Mouse (Mus musculus) brain, embryonic 18.5 days (tissue): ENCODE data around the gene Ccnl2.

Source experiments
- DNase-seq: peaks from one replicate; pipeline ENCODE4 v3.0.0-alpha.2; 2012; ENCODE audit warnings: low read depth, low spot score

Gene Ccnl2

DNA sequence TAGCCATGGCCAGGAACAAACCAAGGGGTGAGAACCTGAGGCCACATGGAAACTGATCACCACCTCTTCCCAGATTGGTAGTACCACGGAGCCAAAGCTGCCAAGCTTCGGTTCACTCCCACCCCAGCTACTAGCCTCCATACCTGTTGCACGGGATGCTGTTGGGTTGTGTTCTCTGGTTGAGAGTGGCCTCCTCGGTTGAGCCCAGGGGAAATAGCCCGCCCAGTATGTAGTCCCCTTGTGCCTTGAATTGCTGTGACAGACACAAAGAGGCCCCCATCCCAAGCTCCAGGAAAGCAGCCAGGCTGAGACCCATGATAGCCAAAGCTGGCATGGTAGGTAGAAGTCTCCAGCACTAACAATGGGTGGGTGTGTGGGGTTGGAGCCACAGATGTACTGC is 50.7 kb downstream of the Ccnl2 start, which contains the start of gene Tas1r3:
Tas1r3 (minus strand) TSS at position 362 of the 400 bp plus-strand sequence.
- no peak for DNase-seq

DNA sequence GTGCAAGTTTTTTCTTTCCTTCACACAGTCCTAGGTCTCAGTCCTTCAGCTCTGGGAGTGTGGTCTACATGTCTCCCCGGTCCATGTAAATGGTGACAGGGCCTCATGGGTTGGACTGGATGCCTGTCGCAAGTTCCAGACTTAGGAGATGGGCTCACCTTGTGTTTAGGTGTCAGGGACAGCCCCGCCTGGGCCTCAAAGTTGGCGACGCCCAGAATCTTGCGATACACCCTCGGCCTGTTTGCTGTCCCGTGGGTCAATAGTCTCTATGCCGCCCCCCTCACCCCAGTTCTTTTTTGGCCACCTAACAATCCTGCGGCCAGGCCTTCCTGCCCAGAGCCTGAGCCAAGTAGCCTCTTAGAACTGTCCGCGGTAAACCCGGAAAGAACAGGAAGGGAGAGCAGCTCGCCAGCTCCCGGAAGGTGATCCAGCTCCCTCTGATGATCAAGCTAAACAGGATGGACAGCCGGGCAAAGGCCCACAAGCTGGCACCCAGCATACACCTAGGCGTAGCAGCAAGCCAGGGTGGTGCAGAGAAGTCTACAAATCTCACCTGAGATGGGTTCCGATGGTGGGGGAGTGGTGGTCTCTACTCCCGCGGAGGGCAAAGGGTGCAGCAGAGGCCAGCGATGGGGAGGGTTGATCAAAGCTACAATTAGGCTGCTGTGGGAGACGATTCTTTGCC is 56.5 kb downstream of the Ccnl2 start:
- DNase-seq = no peak

DNA sequence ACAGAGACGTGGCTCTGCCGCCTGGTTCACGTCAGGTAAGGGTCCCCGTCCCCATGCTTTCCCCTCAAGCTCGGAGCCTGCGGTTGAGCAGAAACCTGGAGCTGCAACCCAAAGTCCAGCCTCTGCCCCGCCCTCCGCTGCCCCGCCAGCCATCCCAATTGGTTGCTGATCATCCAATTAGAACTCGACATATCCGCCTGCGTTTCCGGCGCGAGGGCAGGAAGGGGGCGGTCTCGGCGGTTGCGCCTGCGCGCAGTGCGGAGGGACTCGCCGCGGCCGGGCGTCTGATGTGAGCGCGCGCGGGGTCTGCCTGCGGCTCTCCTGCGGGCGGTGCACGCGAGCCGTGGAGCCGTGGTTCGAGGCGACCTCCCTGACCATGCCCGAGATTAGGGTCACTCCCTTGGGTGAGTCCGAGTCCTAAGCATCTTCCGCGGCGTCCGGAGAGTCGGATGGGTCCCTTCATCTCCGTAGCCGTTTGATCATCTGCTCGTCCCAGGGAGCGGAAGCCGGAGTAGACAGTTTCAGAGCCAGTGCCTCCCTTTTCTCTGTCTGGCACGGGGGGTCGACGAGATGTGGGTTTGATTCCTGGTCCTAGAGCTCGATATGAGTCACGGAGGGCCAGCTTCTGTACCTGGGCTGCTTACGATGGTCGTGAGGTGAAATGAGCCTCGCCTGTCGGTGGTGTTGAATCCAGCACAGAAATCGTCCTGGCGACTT is 57.2 kb downstream of the Ccnl2 start, which contains the start of the genes Cptp and Ints11:
Cptp (minus strand) TSS at position 124 of the 717 bp plus-strand sequence.
Ints11 (plus strand) TSS at position 230 of the 717 bp plus-strand sequence.
- peak; percentile 90 for DNase-seq

DNA sequence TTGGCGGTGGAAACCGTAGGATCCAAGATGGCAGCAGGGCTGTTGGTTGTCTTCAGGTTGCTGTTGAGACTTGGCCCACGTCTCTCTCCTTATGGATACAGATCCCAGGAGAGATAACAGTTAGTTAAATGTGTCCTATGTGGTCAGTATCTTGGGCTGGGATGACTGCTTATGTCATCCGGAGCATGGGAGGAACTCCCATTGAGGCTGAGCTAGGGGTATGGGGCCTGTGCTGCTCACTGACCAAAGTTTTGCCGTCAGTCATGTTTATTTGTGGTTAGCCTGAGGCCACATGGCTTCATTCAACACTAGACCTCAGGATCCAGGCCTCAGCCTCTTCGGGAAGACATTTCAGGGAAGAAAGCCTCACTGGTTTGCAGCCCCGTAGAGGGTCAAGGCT is 59.1 kb downstream of the Ccnl2 start:
- no peak for DNase-seq
